Mouse (Mus musculus): ENCODE measurements at regions not wholly inside any gene's neighbourhood (a gene's known extent, or its start where the extent isn't known, plus 50 kb on each side); places are given as distances from the start of the nearest gene placed in this dataset.

- peak; percentile 69 to 82 for DNase-seq
Observed at GRCm38 (mm10) chr2:61453490-61454281, 124.7 kb upstream of the Tank start.

GRCm38 (mm10) chr2:61452581-61452980 lies 125.8 kb upstream of the Tank start:
- DNase-seq: no peak

- DNase-seq: no peak
Observed at GRCm38 (mm10) chr2:61450731-61451130, 127.7 kb upstream of the Tank start.

- DNase-seq: no peak
Observed at GRCm38 (mm10) chr2:61436591-61436990, 141.8 kb upstream of the Tank start.

DNA sequence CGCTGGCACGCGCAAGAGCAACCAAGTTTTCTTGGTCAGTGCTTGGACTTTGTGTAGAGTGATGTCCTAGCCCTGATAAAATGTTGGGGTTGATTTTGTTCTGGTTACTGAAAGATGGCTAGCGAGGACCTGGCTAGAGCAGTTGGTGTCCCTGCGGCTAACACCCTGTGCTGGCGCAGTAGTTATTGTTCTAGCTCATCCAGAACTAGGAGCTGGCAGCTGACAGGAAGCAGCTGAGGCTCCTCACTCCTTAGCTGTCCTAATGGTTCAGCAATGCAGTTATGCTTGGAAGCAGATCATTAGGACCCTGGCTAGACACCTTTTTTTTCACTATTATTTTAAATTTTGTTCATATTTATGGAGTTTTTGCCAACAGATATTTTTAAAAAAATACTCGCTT lies 170.5 kb upstream of the Tank start:
- DNase-seq: peak; percentile 32 to 61

DNA sequence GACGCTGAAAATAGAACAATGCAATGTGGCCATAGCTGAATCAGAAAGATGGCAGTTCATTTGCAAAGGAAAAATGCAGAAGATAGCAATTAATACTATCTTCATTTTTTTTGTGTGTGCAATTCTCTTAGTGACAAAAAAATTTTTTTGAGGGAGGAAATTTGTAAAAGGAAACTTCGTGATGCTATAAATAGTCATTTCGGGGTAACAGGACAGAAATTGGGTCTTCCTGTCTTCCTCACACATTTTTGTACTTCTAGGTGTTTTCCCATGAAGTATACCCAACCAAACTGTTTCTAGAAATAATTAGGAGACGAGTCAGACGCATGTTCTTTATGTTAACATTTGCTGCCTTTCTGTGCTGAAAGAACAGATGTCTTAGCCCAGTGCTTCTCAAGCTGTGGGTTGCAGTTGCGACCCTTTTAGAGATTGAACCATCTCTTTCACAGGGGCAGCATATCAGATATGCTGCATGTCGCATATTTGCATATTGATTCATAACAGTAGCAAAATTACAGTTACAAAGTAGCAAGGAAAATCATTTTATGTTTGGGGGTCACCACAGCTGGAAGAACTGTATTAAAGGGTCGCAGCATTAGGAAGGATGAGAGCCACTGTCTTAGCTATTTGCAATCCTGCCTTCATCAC lies 172.2 kb upstream of the Tank start:
- no peak for DNase-seq

DNA sequence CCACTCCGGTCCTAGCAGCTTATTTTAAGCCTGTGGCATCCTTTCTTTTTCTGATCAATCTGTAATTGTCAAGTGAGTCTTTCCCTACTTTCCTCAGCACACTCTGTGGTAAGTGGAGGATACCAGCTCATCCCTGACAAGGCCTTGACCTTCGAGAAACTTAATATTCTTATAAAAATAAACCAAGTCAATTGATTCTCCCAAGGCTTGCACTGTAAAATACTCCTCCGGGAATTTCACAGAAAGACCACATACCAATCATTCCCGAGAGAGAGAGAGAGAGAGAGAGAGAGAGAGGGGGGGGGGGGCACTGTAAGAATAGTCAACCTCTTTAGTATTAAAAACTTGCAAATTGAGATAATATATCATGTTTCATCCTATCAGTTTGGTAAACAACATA lies 173.1 kb upstream of the Tank start:
- DNase-seq: no peak

DNA sequence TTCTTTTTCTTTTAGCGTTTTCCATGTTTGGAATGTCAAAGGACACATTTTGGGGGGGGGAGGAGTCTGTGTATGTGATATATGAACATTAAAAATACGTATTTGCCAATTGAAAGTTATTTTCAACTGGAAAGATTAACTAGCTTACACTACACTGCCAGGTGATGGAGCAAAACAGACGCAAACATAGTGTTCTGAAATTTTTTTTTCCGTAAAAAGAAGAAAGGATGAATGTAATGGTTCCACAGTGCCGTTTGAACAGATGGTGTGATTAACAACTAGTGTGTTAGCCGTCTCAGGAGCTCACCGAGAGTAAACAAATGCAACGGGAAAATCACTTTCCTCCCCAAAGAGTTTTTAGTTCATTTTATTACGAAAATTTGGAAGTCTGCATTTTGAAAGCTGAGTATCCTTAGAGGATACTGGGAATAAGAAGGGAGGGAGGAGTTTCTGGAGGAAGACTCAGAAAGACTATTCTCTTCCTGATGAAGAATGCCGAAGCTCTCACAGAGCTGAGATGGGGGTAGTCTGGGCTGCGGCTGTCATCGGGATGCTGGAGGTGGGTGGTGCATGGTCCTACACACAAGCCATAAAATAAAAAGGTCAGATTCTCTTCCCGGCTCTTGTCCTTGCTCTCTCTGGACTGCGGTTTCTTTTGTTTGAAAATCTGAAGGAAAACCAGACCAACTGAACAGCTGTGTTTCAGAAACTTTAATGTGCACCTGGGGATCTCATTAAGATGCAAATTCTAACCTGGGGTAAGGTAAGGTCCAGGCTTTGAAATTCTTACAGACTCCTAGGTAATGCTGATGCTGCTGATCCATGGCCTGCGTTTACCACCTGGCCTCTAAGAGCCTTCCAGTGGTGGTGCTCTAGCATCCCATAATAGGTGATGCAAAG lies 175.5 kb upstream of the Tank start:
- DNase-seq: peak in 1 of 2 experiments; percentile 38

GRCm38 (mm10) chr2:61401636-61402587 lies 176.5 kb upstream of the Tank start:
- peak; percentile 81 to 90 for DNase-seq

DNA sequence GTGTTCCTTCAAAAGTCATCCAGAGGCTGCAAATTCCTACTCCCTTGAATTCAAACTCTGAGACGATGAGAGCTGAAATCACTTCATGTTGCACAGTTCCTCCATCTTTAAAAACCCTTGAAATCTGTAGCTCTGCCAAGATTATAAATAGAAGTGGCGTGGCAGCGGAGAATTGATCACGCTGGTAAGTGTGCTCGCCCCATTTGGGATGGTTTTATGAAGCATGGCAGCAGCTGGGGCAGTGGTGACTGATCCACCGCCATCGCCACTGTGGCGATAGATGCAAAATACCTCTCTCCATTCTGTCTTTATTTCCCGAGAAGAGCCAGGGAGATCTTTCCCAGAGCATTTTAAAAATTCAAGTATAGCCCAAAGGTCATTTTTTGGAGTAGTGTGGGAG lies 179.8 kb upstream of the Tank start:
- peak; percentile 16 to 40 for DNase-seq

GRCm38 (mm10) chr2:61389622-61390021 lies 188.8 kb upstream of the Tank start:
- DNase-seq: no peak

GRCm38 (mm10) chr2:61389207-61389606 lies 189.2 kb upstream of the Tank start:
- DNase-seq: no peak

GRCm38 (mm10) chr2:61387561-61387960 lies 190.8 kb upstream of the Tank start:
- DNase-seq: peak; percentile 25 to 33

DNA sequence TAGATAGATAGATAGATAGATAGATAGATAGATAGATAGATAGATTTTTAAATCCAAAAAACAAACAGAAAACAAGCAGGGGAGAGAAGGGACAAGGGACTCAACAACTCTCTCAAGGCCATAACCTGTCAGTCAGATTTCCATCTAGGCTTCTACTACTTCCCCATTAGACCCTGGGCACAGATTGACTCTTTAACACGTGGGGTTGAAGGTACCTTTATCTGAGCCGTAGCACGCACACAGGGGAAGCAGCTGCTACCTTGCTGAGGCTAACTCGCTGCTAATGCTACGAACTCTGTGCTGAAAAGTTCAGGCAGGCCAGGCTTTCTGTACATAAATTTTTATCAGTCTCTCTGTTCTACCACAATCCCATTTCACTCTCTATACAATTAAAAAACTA lies 191.4 kb upstream of the Tank start:
- DNase-seq: no peak

DNA sequence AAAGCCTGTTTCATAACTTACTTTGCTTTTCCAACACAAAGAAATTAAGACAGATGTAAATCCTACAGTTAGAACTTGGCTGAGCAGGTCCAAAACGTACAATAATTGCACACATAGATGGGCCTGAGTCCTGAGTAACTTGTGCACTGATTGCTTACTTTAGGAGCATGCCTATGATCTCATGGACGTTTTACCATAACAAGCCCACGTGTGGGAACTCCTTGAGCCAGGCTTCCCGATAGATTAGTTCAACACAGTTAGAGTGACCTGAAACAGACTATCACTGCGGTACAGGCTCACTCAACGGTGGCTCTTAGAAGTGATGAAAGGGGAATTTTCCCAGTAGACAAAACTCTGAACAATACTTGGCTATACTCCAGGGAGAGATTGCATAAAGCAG lies 193.9 kb upstream of the Tank start:
- no peak for DNase-seq

- no peak for DNase-seq
Observed at GRCm38 (mm10) chr2:61383744-61384295, 194.6 kb upstream of the Tank start.

DNA sequence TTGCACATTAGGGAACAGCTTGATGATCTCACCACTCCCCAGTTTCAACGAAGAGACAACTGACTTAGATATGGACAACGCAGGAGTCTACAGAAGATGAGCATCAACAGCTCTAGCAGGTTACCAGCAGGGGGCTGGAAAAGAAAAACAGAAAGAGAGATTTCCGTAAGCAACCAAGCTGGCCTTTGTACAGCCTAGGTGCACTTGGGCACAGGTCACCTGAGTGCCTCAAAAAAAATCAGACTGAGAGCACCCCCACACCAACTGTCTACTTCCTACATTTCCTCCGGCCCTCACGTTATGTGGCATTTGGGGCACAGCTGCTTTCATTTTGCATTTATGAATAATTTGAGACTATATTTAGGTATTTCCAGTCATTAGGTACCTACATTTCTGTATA lies 199.3 kb upstream of the Tank start:
- no peak for DNase-seq

DNA sequence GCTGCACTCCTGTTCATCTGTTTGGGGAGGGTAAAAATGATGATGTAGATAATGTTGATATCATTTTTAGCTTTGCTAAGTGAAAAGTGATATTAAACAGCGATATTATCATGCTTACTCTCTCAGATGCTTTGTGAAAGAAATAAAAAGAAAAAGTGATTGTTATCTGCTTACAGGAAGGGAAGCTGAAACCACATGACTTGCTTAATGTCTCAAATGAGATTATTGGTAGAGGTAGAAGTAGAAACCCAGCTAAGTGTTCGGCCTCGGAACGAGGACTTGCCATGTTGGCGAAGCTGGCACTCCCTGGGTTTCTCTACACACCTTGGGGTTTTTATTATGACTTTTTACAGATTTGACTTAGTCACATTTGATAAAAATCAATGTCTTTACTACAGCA lies 200.1 kb upstream of the Tank start:
- DNase-seq: no peak

DNA sequence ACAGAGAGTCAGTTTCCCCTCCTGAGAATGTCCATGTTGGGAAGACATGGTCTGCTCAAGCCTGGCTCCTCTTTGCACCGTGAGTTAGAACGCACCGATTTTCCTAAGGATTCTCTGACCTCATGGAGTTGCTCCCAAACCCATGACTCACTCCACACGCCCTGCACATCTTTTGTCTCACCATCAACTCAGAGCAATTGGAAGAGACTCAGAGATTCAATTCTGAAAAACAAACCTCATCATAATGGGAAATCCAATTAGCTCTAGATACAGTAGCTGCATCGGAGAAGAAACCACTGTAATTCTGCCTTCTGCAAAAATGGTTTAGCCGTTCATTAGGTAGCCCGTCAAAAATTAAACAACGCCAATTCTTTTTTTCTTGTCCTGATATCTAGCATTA lies 200.6 kb upstream of the Tank start:
- DNase-seq: no peak

GRCm38 (mm10) chr2:61362606-61363005 lies 215.8 kb upstream of the Tank start:
- no peak for DNase-seq

GRCm38 (mm10) chr2:61361394-61361793 lies 217.0 kb upstream of the Tank start:
- no peak for DNase-seq

Measured in heart, adult 18-20 months (tissue).